Mouse (Mus musculus): ENCODE data around the gene Pgp.
A peak's percentile ranks its signal among the peaks of the same experiment; 100 is the strongest.
"Not testable (repeated sequence)": the region's sequence is repeated elsewhere in the genome, so short reads cannot be mapped to it uniquely, and the experiment has no call there.

Pgp gene

DNA sequence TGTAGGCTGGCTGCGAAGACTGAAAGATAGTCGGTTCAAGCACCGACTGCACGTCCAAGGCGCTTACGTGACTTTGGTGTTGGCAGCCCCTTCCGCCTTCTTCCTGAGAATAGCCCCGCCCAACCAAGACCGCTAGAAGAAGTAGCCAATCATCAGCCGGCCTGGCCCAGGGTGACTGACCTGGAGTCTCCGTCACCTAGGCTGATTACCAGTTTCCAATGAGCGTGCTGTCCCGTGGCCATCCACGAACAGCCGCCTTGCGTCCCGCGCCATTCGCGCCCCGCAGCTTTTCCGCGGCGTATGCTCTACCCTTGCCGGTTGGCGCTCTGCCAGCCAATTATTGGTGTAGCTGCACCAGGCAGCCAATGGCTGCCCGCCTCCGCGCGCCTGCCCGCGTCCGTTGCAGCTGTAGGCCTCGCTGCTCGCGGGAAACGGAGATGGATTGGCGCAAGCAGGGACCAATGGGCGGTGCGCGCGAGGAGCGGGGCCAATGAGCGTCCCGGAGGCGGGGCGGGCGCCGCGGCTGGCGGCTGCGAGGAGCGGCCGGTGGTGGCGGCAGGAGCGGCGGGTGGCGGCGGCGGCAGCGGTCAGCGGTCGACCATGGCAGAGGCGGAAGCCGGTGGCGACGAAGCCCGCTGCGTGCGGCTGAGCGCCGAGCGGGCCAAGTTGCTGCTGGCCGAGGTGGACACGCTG, at the start of gene Pgp, which contains the start of gene E4f1:
Gene Pgp (plus strand): TSS at position 483 of the 693 bp plus-strand sequence.
Gene E4f1 (minus strand): TSS at position 404 of the 693 bp plus-strand sequence.
- DNase-seq (ENCODE audit: low spot score): peak; percentile 99

DNA sequence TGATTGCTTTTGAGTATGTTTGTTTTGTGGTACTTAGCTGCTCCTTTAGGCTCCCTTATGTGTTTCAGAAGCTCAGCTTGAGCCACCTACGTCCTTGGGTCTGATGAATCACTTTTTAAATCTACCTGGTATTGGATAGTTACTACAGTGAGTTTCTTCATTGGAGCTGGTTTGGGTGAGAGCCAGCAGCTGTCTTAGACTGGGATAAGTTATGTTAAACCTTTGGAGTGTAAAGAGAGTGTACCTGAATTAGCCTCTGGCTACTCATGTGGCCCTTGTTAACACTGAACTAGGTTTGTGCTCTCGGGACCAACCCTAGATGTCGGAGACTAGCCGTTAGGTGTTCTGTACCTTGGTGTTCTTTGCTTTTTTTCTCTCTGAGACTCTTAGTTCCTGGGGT, 47.1 kb upstream of the Pgp start:
- DNase-seq (ENCODE audit: low spot score): no peak

DNA sequence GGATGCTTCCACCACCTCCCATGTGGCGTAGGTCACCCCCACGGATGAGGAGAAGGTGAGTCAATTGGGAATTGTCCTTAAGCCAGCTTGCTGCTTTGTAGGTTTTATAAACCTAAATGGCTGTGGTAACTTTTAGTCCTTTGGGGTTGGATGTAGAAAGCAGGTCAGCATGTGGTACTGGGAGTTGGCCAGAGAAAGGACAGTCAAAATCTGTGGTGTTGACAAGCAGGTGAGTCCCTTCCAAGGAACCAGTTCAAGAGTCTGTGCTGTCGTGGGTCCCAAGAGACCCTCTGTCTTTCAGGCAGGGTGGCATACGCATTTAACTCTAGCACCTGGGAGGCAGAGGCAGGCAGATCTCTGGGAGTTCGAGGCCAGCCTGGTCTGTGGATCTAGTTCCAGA, 45.7 kb upstream of the Pgp start:
- DNase-seq (ENCODE audit: low spot score): no peak

DNA sequence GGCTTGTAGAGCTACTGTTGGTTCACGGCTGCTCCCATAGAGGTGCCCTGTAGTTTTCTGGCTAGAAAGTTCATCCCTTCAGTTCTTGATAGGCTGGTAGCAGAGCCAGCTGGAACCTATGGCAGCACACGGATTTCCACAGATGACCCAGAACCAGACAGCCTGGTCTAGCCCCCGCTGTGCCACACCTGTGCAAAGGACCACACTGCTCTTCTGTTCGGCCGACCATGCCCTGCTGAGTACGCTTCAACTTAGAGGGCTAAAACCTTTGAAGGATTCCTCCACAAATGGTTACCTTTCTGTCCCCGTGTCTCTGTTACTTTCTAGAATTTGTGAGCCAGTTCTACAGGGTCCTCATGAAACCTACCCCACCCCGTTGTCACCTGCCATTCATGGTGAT, 44.9 kb upstream of the Pgp start:
- not testable (repeated sequence) for DNase-seq (ENCODE audit: low spot score)

DNA sequence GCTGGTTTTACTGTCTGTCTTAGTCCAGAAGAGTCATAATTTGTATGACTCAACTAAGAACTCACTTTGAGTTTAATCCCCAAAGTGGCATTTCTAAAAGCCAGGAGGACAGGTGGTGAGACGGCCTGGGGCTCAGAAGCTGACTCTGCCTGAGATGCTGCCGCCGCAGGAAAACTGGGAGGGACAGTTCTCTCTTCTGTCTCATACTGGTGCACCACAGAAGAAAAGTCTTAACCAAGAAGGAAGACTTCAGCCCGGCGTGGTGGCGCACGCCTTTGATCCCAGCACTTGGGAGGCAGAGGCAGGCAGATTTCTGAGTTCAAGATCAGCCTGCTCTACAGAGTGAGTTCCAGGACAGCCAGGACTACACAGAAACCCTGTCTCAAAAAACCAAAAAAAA, 44.3 kb upstream of the Pgp start:
- no peak for DNase-seq (ENCODE audit: low spot score)

DNA sequence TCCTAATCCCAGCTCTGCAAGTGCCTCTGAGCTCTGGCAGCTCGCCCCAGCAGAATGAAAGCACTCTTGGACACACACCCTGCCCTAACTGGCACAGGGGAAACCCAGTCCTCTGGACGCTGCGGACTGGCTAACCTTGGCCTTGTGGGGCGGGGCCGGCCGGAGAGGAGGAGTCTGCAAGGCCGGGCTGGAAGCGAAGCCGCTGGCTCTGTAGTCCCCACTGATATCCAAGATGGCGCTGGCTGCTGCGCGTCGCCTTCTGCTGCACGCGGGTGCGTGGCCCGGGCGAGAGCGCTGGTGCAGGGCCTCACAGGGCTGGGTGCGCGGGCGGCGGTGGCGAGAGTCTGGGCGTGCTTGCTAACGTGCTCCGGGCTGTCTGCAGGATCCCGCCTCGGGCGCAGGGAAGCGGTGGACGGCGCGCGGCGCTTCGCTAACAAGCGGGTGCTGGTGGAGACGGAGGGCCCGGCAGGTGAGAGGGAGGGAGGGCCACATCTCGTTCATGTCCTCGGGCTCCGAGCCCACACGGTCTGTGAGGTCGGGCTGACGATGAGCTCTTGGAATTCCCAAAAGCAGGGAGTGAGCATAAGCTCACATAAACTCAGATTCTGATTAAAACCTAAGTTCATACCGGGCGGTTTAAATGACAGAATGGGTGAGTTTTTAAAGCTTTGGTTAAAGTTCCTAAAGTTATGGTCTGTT, 43.6 kb upstream of the Pgp start, which contains the start of gene Eci1:
Gene Eci1 (plus strand): TSS at position 171 of the 699 bp plus-strand sequence.
- peak; percentile 98 for DNase-seq (ENCODE audit: low spot score)

DNA sequence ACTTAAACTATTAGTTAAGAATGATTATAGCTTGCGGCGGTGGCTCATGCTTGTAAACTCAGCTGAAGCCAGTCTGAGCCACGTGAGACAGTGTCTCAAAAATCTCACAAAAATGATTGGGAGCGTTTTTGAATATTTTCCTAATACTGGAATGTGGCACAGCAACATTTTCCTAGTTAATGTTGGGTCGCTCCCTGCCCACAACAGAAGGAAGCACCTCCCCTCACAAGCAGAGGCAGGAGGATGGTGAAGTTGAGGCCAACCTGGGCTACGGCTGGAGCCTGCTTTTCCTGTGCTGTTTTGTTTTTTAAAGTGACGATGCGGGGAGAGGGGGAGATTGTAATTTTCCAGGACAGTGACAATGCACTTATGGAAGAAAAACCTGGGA, 43.0 kb upstream of the Pgp start:
- DNase-seq (ENCODE audit: low spot score): peak; percentile 32

DNA sequence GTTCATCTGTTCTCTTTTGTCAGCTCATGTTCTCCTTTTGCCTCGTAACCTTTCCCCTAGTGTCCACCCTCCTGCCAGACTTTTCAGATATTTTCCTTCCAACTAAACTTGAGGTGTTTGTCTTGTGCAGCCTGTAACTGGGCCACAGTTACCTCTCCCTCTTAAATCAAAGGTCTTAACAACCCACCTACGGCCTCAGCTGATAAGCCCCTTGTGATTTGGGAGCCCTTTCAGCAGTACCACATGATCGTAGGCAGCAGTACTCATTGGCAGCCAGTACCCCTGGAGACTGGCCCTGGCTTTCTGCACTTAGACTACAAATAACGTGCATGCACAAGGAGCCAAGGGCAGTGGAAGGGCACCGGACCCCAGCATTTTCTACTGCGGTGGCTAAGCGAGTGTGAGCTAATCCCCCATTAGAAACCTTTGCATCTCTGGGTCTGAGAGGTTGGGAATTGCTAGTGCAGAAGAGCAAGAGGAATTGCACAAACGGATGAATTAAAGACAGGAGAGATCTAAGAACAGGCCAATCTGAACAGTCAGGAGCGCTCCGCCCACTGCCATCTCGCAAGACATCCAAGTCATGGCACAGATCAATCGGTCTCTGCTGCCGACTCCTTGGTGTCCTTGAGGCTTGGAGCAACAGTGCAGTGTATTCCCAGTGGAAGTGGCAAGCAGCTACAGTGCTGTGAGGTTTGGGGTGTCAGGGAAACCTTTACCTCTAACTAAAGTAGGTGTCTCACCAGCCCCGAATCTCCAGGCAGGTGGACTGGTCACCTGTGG, 40.8 kb upstream of the Pgp start:
- no peak for DNase-seq (ENCODE audit: low spot score)

DNA sequence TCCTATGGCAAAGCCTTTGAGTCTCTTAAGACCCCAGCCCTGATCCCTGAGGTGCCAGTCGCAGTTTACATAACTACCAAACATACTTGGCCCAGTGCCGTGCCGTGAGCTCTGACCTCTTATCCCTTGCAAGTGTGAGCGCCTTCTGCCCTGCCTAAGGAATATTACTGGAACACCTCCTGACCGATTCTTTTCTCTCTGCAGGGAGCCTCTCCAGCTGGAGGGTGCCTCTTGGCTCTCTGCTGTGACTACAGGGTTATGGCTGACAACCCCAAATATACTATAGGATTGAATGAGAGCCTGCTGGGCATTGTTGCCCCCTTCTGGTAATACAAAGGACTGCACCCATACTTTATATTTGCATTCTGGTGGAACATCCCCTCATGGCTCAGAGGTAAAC, 33.2 kb upstream of the Pgp start:
- DNase-seq (ENCODE audit: low spot score): peak; percentile 69

DNA sequence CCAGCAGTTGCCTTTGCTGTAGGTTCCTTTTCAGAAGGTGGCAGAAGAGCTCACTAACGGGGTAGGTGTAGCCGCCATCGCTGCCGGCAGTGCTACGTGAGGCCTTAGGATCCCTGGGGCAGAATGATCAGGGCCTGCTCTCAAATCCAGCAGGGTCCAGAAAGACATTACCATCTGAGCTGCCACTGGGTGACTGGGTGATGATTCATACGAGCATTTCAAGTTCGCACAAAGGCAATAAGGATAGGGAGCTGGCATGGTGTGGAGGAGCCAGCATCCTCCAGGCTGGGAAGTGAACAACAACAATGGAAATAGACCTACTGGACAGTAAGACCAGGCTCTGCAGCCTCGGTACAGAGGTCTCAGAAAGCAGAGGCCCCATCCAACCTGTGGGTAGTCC, 29.8 kb upstream of the Pgp start:
- no peak for DNase-seq (ENCODE audit: low spot score)

DNA sequence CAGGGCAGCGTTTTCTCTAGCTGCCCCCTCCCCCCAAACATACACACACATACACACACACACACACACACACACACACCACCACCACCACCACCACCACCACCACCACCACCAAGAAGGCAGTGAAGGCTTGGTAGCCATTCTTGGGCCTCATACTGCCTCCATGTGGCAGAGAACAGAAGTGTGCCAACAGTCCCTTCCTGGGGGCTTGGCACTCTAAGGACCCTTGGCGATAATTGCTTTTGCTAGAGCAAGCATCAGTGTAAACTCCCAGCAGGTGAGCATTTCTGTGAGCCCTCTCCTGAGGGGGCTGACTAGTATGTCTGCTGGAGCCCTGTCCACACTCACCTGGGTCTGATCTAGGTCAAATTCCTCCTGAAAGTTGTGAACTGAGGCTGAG, 29.0 kb upstream of the Pgp start:
- no peak for DNase-seq (ENCODE audit: low spot score)

DNA sequence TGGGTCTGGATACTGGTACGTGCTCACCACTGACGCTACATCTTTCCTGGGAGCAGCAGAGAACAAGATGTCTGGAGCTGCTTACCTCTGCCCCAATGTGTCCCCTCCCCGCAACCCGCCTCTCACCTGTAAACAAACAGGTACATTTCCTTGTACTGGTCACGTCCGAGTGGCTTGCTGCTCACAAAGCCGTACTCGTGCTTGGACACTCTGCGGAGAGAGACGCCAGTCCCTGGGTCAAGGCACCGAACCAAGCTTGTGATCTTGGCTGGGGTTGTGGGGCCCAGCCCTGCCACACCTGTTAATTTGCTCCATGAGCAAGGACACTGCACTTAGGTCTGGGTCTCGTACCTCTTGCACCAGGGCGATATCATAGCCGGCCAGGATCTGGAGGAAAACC, 28.1 kb upstream of the Pgp start:
- DNase-seq (ENCODE audit: low spot score): no peak

DNA sequence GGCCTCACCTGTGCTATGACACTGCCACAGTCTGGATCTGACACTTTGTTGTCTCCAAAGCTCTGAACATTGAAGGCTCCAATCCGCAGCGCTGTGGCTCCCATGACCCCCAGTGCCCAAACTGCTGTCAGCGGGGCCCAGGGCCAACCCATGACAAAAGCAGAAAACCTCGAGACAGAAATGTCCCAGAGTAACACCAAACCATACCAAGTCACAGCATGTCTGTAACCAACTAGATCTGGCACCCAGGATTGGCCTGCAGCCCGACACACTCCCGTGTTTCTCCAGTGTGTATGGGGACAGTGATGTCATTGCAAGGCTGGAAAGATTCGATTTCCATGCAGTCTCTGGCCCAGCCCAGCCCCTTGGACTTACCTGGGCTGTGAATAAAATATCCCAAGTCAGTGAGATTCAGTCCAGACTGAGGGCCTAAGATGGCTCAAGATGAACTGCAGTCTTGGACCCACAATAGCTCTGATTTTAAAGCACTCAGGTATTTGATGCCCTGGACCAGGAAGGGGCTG, 27.5 kb upstream of the Pgp start, which contains the start of gene Dnase1l2:
Gene Dnase1l2 (minus strand): TSS at position 474 of the 524 bp plus-strand sequence.
- no peak for DNase-seq (ENCODE audit: low spot score)

DNA sequence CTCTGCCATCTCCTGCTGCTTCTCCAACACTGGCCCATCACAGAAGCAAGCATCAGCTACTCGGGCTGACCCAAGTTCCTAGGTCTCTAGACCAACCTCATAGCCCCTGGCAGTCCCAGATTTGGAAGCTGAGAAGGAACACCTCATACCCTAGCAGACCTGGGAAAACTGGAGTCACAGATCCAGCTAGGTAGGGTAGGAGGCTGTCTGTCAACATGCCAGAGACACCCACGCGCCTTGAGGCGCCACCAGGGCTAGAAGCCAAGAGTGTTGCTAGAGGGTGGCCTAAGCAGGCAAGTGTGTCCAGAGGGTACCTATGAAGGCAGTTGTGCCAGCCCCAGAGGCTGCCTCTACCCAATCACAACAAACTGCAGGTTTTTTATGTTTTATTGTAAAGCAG, 26.8 kb upstream of the Pgp start:
- DNase-seq (ENCODE audit: low spot score): no peak

DNA sequence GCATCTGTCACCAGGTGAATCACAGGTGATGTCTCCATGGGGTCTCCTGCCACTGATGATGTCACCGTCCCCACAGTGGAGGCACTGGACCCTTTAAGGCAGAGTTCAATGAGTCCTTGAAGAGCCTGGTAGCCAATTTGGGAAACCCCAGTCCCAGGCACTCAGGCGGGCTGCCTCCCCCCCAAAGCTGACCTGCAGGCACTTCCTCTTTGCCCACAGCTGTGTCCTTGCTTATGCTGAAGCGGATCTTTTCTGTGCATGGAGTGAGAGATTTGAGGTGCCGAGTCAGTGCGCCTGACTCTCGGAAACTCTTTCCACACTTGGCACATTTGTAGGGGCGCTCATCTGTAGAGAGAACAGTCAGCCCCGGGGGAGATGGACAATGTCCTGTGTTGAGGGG, 23.6 kb upstream of the Pgp start:
- DNase-seq (ENCODE audit: low spot score): no peak

DNA sequence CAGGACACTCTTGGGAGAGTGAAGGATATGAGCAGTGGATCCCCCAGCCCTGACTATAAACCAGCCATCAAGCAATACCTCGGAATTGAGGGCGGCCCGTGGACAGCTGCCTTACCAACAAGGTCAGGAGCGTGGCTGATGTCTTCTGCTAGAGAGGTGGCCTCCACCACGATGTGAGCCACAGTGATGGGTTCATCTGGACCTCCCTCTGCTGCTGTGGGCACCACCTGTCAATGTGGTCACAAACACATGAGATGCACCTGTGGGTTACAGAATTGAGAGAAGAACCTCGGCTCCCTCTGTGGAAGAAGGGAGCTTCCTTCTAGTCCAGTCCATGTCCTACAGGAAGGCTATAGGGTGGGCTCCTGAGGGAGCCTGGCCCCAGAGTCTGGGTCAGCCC, 20.7 kb upstream of the Pgp start:
- DNase-seq (ENCODE audit: low spot score): no peak

DNA sequence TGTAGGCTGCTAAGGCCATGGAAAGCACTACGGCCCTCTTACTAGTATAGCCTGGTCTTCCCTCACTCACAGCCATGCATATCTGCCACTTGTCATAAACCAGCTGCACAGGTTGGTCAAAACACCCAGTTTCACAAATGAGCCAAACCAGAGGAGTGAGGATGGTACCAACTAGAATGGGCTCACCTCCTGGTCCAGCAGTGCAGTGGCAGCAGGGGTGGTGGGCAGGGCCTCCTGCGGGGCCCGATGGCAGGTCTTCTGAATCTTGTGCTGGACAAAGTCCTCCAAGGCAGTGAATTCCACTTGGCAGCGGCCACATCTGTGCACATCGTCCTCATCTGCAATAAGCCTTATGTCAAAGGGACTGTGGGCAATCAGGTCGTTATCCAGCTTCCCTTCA, 19.0 kb upstream of the Pgp start:
- no peak for DNase-seq (ENCODE audit: low spot score)

DNA sequence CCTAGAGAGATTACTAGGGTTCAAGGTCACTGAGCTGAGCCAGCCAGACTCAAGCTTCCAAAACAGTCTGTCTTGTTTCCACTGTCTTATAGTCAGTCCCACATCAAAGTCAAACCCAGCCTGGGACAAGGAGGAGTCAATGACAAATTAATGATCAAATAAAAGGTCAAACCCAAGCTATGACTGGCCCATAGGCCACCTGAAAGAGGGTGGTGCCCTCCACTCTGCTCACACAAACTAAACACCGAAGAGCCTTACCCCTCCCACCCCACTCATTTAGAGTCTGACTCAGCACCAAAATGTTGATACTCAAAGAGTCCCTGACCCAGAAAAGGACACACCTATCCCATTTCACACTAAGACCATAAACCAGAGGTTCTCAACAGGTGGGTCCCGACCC, 16.8 kb upstream of the Pgp start:
- no peak for DNase-seq (ENCODE audit: low spot score)

DNA sequence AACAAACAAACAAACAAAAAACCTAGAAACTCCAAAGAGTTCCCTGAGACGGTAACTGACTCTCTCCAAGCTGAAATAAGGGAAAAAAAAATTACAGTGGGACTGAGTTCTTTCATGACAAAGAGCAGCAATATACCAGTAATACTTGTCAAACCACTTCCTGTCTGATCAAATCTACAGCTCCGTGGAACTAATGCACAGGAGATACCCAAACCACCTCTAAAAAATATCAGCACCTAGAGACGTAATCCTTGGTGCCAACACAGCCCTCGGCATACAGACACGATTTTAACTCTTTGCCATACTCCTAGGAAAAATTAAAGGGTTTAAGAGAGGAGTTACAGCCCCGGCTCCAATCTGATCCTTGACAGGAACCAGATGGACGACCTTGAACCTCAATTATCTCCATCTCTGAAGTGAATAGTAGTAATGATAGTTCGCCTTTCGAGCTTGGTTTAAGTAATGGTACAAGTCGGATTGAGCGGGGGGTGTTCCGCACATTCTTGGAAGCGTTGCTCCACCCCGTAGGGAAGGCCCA, 15.9 kb upstream of the Pgp start:
- DNase-seq (ENCODE audit: low spot score): no peak

DNA sequence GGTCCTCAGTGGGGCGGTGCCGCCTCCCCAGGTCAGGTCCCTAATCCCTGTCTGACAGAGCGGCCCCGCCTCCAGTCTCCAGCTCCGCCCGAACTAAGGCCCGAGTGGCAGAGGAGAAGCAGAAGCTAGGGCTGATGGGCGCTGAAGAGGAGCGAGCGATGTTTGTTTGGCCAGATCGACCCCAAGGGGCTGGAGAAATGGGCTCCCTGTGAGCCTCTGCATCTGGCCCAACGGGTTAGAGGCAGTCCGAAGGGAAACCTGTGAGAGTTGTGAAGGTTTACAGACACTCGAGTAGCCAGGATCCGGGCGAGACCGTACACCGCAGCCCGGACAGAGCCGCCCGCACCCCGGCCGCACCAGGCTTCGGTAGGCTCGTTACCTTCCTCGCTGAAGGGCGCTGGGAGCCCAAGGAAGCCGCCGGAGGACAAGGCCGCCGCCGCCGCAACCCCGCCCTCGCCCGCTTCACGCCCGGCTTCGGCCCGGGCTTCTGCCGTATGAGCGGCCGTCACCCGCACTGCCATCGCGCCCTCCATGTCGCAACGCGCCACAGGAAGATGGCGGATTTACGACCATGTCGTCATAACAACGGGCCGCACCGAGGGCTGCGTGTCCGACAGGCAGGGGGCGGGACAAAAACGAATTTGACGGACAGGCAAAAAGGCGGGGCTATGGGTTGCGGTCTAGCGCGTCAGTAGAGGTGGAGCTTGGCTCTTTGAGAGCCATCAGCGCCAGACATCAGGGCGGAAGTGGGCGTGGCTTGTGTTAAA, 15.3 kb upstream of the Pgp start:
- peak; percentile 99 for DNase-seq (ENCODE audit: low spot score)

DNA sequence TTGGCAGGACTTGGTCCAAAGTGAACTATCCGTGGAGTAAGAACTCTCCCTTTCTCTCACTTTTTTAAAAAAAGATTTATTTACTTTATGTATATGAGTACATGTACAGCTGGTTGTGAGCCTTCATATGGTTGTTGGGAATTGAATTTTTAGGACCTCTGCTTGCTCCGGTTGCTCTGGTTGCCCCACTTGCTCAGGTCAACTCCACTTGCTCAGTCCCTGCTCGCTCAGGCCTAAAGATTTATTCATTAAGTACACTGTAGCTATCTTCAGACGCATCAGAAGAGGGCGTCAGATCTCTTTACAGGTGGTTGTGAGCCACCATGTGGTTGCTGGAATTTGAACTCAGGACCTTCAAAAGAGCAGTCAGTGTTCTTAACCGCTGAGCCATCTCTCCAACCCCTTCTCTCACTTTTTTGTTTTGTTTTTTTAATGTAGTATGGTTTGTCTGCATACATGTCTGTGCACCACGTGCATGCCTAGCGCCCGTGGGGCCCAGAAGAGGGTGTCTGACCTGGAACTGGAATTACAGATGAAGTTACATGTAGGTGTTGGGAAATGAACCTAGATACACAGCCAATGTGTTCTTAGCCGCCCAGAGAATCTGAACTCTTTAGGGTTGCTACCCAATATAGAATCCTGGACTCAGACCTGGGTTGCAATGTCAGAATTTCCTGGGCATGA, 14.5 kb upstream of the Pgp start:
- DNase-seq (ENCODE audit: low spot score): not testable (repeated sequence)

Measured in MN1 (cell line).